Mouse (Mus musculus) spleen, adult 2 months (tissue): ENCODE data around the gene Ppip5k2.

ENCODE experiments used
- CTCF ChIP-seq: fragments of 200-500 bp; IDR thresholded peaks from 2 replicates; pipeline ENCODE4 v1.5.1; 2011; ENCODE audit warnings: mild to moderate bottlenecking, inconsistent platforms; ENCODE audit not compliant: insufficient read depth, insufficient read length, insufficient replicate concordance; ENCODE audit errors: extremely low read depth
- POLR2A ChIP-seq: fragments of 200-500 bp; IDR thresholded peaks from 2 replicates; pipeline ENCODE4 v1.6.1; 2011; ENCODE audit warnings: low read depth, low read length, inconsistent platforms

DNA sequence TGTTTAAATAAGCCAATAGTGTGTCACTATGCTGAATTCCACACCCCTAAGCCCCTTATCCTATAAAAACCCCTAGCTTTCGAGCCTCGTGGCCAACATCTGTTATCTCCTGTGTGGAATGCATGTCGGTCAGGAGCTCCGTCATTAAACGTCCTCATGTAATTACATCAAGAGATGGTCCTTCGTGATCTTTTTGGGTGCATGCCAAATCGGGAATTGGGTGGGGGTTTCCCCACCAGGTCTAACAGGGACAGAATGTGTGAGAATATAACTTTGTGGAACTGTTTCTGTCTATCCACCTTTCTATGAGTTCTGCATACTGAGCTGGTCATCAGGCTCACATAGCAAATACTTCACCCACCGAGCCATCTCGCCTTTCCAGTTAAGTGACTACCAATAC, 25.7 kb upstream of the Ppip5k2 start:
- TF ChIP-seq CTCF (no peak), POLR2A (no peak)
